Mouse (Mus musculus): ENCODE results near the gene Galnt10.
"Not testable (repeated sequence)": the region's sequence is repeated elsewhere in the genome, so short reads cannot be mapped to it uniquely, and the experiment has no call there.

The Galnt10 gene

GRCm38 (mm10) chr11:57825234-57825633, 180.0 kb downstream of the Galnt10 start:
- DNase-seq (ENCODE audit: low read depth, low spot score) = not testable (repeated sequence)

GRCm38 (mm10) chr11:57827048-57827914, 182.0 kb downstream of the Galnt10 start:
- DNase-seq (ENCODE audit: low read depth, low spot score) = no peak

DNA sequence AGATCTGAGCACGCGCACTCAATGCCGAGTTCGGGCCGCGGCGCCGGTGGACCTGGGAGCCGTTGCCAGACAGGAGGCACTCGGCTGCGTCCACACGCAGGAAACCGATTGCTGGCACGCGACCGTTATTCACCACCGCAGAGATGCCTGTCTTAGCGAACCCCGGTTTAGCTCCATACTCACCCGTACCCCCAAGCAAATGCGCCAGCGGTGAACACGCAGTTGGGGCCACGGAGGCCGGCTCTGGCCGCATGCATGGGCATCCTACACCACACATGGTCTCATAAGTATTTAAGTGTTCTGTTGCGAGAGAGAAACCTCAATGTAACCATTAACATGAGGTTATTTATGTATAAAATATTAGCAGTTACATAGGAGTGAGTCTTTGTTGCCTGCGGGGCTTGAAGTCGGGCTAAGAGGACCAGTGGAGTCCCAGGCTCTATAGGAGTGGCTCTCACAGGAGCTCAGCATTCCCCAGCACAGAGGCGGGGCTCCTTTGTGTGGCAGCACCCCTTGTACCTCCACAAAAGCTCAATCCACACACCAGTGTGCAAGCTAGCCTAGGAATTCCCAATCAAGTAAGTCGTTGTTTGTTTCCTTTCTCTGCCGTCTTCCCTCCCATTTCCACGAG, 182.8 kb downstream of the Galnt10 start:
- DNase-seq (ENCODE audit: low read depth, low spot score) = no peak

DNA sequence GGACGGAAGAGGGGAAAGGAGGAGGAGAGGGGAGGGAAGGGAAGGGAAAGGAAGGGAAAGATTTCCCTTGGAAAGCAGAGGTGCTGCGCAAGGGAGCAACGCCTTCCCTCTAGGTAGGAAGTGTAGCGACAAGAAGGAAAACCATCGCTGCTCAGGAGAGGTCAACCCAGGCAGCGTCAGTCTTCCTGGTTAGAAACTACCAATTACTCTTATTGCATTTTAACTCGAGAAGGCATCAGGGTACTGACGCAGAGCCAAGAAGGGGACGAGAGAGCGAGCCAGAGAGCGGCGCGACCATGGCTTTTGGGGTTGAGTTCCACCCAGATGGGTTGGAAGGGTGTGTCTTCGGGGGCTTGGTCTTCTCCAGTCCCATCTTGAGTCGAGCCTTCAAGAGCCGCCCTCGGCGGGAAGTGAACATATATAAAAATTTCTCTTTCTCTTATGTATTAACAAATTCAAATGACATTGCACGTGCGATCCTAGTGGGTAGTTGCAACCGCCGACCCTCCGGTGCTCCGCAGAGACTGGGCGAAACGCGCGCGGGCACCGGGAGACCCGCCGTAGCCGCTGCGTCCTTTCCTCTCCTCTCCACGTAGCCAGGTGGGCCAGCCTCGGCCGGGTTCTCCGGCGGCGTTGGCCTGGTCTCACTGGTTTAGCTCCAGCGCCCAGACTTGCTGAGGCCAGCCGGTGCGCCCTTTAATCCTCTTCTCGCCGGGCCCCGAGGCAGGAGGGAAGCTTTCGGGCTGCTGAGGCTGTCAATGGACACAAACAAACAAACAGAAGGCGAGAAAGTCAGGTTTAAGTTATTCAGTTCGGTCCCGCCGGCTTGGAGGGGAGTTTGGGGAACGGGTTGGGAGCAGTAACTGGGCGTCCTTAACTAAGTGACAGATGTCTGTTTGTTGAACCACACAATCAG, 184.0 kb downstream of the Galnt10 start:
- DNase-seq (ENCODE audit: low read depth, low spot score) = no peak

- DNase-seq (ENCODE audit: low read depth, low spot score) = no peak
Observed at GRCm38 (mm10) chr11:57829871-57830775, 184.9 kb downstream of the Galnt10 start.

GRCm38 (mm10) chr11:57831281-57831781, 186.1 kb downstream of the Galnt10 start:
- no peak for DNase-seq (ENCODE audit: low read depth, low spot score)

- DNase-seq (ENCODE audit: low read depth, low spot score) = no peak
Observed at GRCm38 (mm10) chr11:57831861-57832260, 186.6 kb downstream of the Galnt10 start.

DNA sequence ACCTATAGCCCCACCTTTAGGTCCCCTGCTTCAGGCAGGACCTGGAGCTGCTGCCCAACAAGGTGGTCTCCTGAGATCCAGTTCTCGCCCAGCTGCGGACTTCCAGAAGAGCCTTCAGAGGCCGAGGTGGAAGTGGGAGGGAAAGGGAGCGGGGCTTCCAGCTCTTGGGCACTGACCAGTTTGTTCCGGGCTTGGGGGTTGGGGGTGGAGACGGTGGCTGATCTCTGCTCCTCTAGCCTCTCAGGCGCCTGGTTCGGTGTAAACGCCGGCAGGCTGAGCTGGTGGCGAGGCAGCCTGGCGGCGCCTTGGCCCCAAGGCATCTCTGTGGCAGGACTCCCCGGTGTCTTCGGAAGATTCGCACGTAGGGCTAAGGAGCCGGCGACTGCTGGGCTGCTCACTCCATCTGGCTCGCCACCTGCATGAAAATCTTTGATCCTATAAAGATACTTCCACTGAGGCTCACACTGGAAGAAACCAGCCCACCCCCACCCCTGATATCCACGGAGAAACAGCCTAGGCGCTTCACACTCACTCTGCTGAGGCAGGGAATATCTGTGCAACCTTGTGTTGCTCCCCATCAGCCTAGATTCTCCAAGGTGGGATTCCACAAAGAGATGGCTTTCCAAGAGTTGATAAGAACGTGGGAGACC, 187.4 kb downstream of the Galnt10 start, which contains the start of gene Hand1:
Gene Hand1 (minus strand): TSS at position 267 of the 650 bp plus-strand sequence.
- no peak for DNase-seq (ENCODE audit: low read depth, low spot score)

GRCm38 (mm10) chr11:57833296-57833977, 188.2 kb downstream of the Galnt10 start:
- DNase-seq (ENCODE audit: low read depth, low spot score) = no peak

DNA sequence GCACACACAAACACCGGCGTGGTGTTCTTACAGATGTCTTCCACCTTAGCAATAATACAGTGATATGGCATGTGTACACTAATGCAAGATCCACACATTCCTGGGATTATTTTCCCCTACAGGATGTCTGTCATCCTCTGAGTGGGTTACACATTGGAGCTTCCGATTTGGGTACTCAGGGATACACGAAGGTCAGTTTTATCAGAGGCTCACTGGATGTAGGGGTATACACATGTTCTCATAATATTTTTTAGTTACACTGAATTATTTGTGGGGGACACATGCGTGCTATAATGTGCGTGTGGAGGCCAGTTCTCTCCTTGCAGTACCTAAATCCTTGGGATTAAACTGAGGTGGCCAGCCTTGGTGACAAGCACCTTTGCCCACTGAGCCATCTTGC, 188.8 kb downstream of the Galnt10 start:
- DNase-seq (ENCODE audit: low read depth, low spot score) = no peak

DNA sequence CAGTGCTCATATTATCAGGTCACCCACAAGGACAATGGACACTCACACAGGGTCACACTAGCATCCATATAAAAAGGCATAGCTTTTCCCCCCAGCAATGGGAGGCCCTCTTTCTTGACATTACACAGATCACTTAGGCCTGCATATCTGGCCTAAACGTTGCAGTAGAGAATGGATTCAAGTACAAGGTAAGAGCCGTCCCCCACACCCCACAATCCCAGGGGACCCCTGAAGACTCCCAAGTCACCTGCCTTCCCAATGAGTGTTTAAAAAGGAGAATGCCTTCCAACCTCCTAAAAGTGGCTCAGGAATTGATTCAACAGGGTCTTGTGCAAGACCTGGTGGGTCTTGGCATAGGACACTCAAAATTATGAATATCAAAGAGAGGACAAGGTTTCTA, 190.1 kb downstream of the Galnt10 start:
- no peak for DNase-seq (ENCODE audit: low read depth, low spot score)

- DNase-seq (ENCODE audit: low read depth, low spot score) = no peak
Observed at GRCm38 (mm10) chr11:57835931-57836330, 190.7 kb downstream of the Galnt10 start.

- no peak for DNase-seq (ENCODE audit: low read depth, low spot score)
Observed at GRCm38 (mm10) chr11:57836401-57836800, 191.2 kb downstream of the Galnt10 start.
